In the genomic region with DNA sequence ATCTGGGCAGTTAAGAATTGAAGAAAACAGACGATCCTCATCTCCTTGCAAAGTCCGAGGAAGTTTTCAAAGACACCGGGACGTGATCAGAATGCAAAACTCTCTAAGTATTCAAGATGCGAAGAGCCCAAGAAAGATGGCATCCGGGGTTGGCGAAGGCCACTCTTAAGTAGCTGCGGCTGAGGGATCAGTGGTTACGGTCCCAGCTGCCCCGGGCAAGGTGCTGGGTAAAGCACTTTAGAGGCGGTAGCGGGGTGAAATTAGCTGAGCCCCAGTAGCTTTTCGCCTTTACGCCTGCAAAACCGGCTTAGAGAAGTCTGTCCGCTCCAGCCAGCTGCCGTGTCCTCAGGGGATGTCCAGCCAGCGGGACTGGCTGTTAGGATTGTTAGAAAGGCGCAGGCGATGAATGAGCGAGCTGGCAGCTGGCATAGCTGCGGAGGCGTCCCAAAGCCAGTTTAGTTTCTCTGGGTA, we compare ENCODE assay signal across 7 mouse cellular contexts. TPM values are rescaled to one million over a fixed set of nuclear protein-coding genes. Genes with fewer than 3 reads are reported as not detected.
DNase-seq lines count a peak whose midpoint lies in the region; ATAC-seq and TF ChIP-seq lines count a peak whose summit lies in the region.

No protein-coding gene starts in this region.

- intact Hi-C loops in heart, adult 2 months (cut with DNase I): loop anchor here (1.0 to 2.0 kb wide), 2 partner anchors 43 to 60 kb away; partner anchors contain the start of genes Atp5j and Gabpa

- no peak for TF ChIP-seq POLR2A in bone marrow macrophage, adult 2 months (IDR thresholded peaks at IDR 0.05; ENCODE audit: borderline replicate concordance, low read depth, low read length)
- peak; percentile 43; the same call in 1 of the 2 replicates for TF ChIP-seq POLR2A in heart, adult 2 months (IDR thresholded peaks at IDR 0.05; ENCODE audit: insufficient read depth, low read depth, low read length)
- TF ChIP-seq POLR2A in kidney, adult 2 months (IDR thresholded peaks at IDR 0.05; ENCODE audit: low read depth, low read length): no peak

- no peaks in the 10 kb centered on the region for H3K4me1 ChIP-seq in bone marrow macrophage, adult 2 months (ENCODE audit: control insufficient read depth, insufficient read depth, low read length)
- peaks cover 6% of the 10 kb centered on the region for H3K4me1 ChIP-seq in heart, adult 2 months (ENCODE audit: control insufficient read depth, insufficient read depth, low read length)
- H3K4me1 ChIP-seq in kidney, adult 2 months (ENCODE audit: control insufficient read depth, insufficient read depth, low read length): no peaks in the 10 kb centered on the region
- H3K4me1 ChIP-seq in limb, embryonic 13.5 days: peaks cover 10% of the 10 kb centered on the region
- H3K4me1 ChIP-seq in midbrain, embryonic 15.5 days: peaks cover 24% of the 10 kb centered on the region

- H3K4me3 ChIP-seq in bone marrow macrophage, adult 2 months (ENCODE audit: insufficient read depth, low read length): peak overlapping the region; percentile 55
- peak overlapping the region; percentile 90 for H3K4me3 ChIP-seq in heart, adult 2 months
- peak overlapping the region; percentile 58 for H3K4me3 ChIP-seq in kidney, adult 2 months (ENCODE audit: insufficient read depth, low read depth, low read length)
- peak overlapping the region; percentile 66 for H3K4me3 ChIP-seq in limb, embryonic 13.5 days
- peak overlapping the region; percentile 79 for H3K4me3 ChIP-seq in midbrain, embryonic 15.5 days

- H3K79me2 ChIP-seq in heart, adult 2 months (replicated peaks; ENCODE audit: control insufficient read depth, insufficient read depth, low read length): no peaks in the 10 kb centered on the region; the same call in none of the 2 replicates

- H3K9ac ChIP-seq in heart, adult 2 months (ENCODE audit: low read depth, low read length): peak overlapping the region; percentile 91
- H3K9ac ChIP-seq in limb, embryonic 13.5 days: peak overlapping the region; percentile 71
- peak overlapping the region; percentile 77 for H3K9ac ChIP-seq in midbrain, embryonic 15.5 days

- H3K9me3 ChIP-seq in limb, embryonic 13.5 days: peaks cover 8% of the 10 kb centered on the region; the same call in 1 of the 2 replicates
- no peaks in the 10 kb centered on the region for H3K9me3 ChIP-seq in midbrain, embryonic 15.5 days

- TF ChIP-seq EP300 in heart, adult 2 months (IDR thresholded peaks at IDR 0.05; ENCODE audit: insufficient read depth, low read depth, low read length): 0 out of 2 replicates have a peak, but pooled peaks have one; percentile 31

- under 1% methylated on average over 23 of the region's 23 CpGs for WGBS in heart, adult 2 months
- WGBS in kidney, adult 2 months: under 1% methylated on average over 23 of the region's 23 CpGs
- under 1% methylated on average over 23 of the region's 23 CpGs for WGBS in limb, embryonic 13.5 days
- WGBS in midbrain, embryonic 15.5 days: under 1% methylated on average over 23 of the region's 23 CpGs

- TF ChIP-seq CTCF in bone marrow macrophage, adult 2 months (IDR thresholded peaks at IDR 0.05; ENCODE audit: low read depth, low read length): no peak
- no peak for TF ChIP-seq CTCF in heart, adult 2 months (IDR thresholded peaks at IDR 0.05)
- TF ChIP-seq CTCF in kidney, adult 2 months (conservative IDR thresholded peaks at IDR 0.05; ENCODE audit: insufficient read depth, insufficient read length, low read depth, low read length): no peak

- ATAC-seq in limb, embryonic 13.5 days (ENCODE audit: low FRiP score, low read depth): peak; percentile 25; the same call in 1 of the 2 replicates
- peak; percentile 50 for ATAC-seq in midbrain, embryonic 15.5 days (replicated peaks)

- H3K27me3 ChIP-seq in heart, adult 2 months (ENCODE audit: control insufficient read depth, insufficient read depth, low read length): no peaks in the 10 kb centered on the region
- no peaks in the 10 kb centered on the region for H3K27me3 ChIP-seq in kidney, adult 2 months (replicated peaks; ENCODE audit: control insufficient read depth, insufficient read depth, low read length)
- peaks cover 32% of the 10 kb centered on the region for H3K27me3 ChIP-seq in limb, embryonic 13.5 days
- H3K27me3 ChIP-seq in midbrain, embryonic 15.5 days (replicated peaks): no peaks in the 10 kb centered on the region

- peak; percentile 36 for DNase-seq in embryo, embryonic 11.5 days (ENCODE audit: low read depth, low spot score)
- DNase-seq in heart, adult 2 months: peak; percentile 64 to 70
- DNase-seq in kidney, adult 2 months: peak; percentile 23
- DNase-seq in yolk sac, embryonic 10.5 days (ENCODE audit: low spot score): peak; percentile 2

- no peak overlapping the region for H3K27ac ChIP-seq in bone marrow macrophage, adult 2 months (ENCODE audit: insufficient read depth, low read depth, low read length)
- H3K27ac ChIP-seq in heart, adult 2 months: peak overlapping the region; percentile 90
- H3K27ac ChIP-seq in kidney, adult 2 months (ENCODE audit: insufficient read depth, low read depth, low read length): no peak overlapping the region
- H3K27ac ChIP-seq in limb, embryonic 13.5 days: no peak overlapping the region
- H3K27ac ChIP-seq in midbrain, embryonic 15.5 days: peak overlapping the region; percentile 87

- peak overlapping the region; percentile 99 for H3K4me2 ChIP-seq in limb, embryonic 13.5 days (replicated peaks)
- peak overlapping the region; percentile 98 for H3K4me2 ChIP-seq in midbrain, embryonic 15.5 days

- H3K36me3 ChIP-seq in heart, adult 2 months (ENCODE audit: control insufficient read depth, insufficient read depth, low read length): peaks cover 16% of the 10 kb centered on the region
- no peaks in the 10 kb centered on the region for H3K36me3 ChIP-seq in kidney, adult 2 months (ENCODE audit: control insufficient read depth, insufficient read depth, low read length)
- H3K36me3 ChIP-seq in limb, embryonic 13.5 days: no peaks in the 10 kb centered on the region
- no peaks in the 10 kb centered on the region for H3K36me3 ChIP-seq in midbrain, embryonic 15.5 days (replicated peaks)

RNA-seq across cellular contexts. Expression of gene Jam2, which starts 0.9 kb away (rescaled TPM):
- not detected in 2 replicates for polyA plus RNA-seq in bone marrow macrophage, adult 2 months (2012; ENCODE audit: insufficient read depth, insufficient read length, missing spikeins)
- 10 to 100 TPM; 77.9 to 81.0 TPM for total RNA-seq in heart, adult 2 months (2021)
- 55.4 and 91.2 TPM in 2 replicates for polyA plus RNA-seq in heart, adult 2 months (2012; rRNA removed)
- polyA plus RNA-seq in kidney, adult 2 months (2012; rRNA removed): 5.0 and 6.1 TPM in 2 replicates
- polyA plus RNA-seq in limb, embryonic 13.5 days (2015; fragmentation: Nextera tagmentation; extraction: Ambion mirVana): 8.1 and 8.5 TPM in 2 replicates
- 22.8 and 23.1 TPM in 2 replicates for polyA plus RNA-seq in midbrain, embryonic 15.5 days (2015; fragmentation: Nextera tagmentation; extraction: Ambion mirVana)

RNA-seq across cellular contexts. Expression of gene Mrpl39, which starts 39.3 kb away (rescaled TPM):
- 17.9 and 20.0 TPM in 2 replicates for polyA plus RNA-seq in bone marrow macrophage, adult 2 months (2012; ENCODE audit: insufficient read depth, insufficient read length, missing spikeins)
- 10 to 100 TPM; 37.7 to 42.4 TPM for total RNA-seq in heart, adult 2 months (2021)
- 24.0 and 34.8 TPM in 2 replicates for polyA plus RNA-seq in heart, adult 2 months (2012; rRNA removed)
- 26.6 and 34.1 TPM in 2 replicates for polyA plus RNA-seq in kidney, adult 2 months (2012; rRNA removed)
- 45.3 and 46.1 TPM in 2 replicates for polyA plus RNA-seq in limb, embryonic 13.5 days (2015; fragmentation: Nextera tagmentation; extraction: Ambion mirVana)
- 36.4 and 37.4 TPM in 2 replicates for polyA plus RNA-seq in midbrain, embryonic 15.5 days (2015; fragmentation: Nextera tagmentation; extraction: Ambion mirVana)

RNA-seq across cellular contexts. Expression of gene Gabpa, which starts 59.9 kb away (rescaled TPM):
- polyA plus RNA-seq in bone marrow macrophage, adult 2 months (2012; ENCODE audit: insufficient read depth, insufficient read length, missing spikeins): 42.2 and 50.3 TPM in 2 replicates
- total RNA-seq in heart, adult 2 months (2021): 10 to 100 TPM; 41.3 to 42.6 TPM
- polyA plus RNA-seq in heart, adult 2 months (2012; rRNA removed): 10.4 and 22.1 TPM in 2 replicates
- 9.0 and 11.0 TPM in 2 replicates for polyA plus RNA-seq in kidney, adult 2 months (2012; rRNA removed)
- 30.9 and 33.8 TPM in 2 replicates for polyA plus RNA-seq in limb, embryonic 13.5 days (2015; fragmentation: Nextera tagmentation; extraction: Ambion mirVana)
- 17.5 and 18.7 TPM in 2 replicates for polyA plus RNA-seq in midbrain, embryonic 15.5 days (2015; fragmentation: Nextera tagmentation; extraction: Ambion mirVana)

Comparison
In these comparisons a context has a peak if more than half of its experiments do, and no peak if none do; other contexts are left out.
1. H3K27ac ChIP-seq: peak in heart, adult 2 months (single experiment) and midbrain, embryonic 15.5 days (single experiment); none in bone marrow macrophage, adult 2 months (single experiment), kidney, adult 2 months (single experiment) and limb, embryonic 13.5 days (single experiment).
2. DNase-seq: peak in every context shown above with its lines; median percentile 67 in heart, adult 2 months; 36 in embryo, embryonic 11.5 days; 23 in kidney, adult 2 months; 2 in yolk sac, embryonic 10.5 days.
3. Peak in every context shown above with its lines, with median percentiles within 50 percentile points of each other: H3K4me3 ChIP-seq and H3K9ac ChIP-seq.